Mouse (Mus musculus) limb, embryonic 15.5 days (tissue): ENCODE measurements at regions not wholly inside any gene's neighbourhood (a gene's known extent, or its start where the extent isn't known, plus 50 kb on each side); places are given as distances from the start of the nearest gene placed in this dataset.

ENCODE experiments used
- ATAC-seq: fragments of 200-750 bp; cut with Nextera tagmentation; 2 replicates; pipeline ENCODE4 v1.8.0; 2017; ENCODE audit warnings: low read depth, moderate TSS enrichment; ENCODE audit not compliant: insufficient number of reproducible peaks, low FRiP score, low TSS enrichment
- H3K27ac ChIP-seq: fragments of 300-500 bp; sonication (generic); 2 replicates; pipeline ENCODE4 v1.5.1; 2015; ENCODE audit warnings: moderate library complexity, mild to moderate bottlenecking, inconsistent platforms
- H3K27me3 ChIP-seq: fragments of 300-500 bp; sonication (generic); 2 replicates; pipeline ENCODE4 v1.6.1; 2015; ENCODE audit warnings: inconsistent platforms
- H3K36me3 ChIP-seq: fragments of 300-500 bp; sonication (generic); 2 replicates; pipeline ENCODE4 v1.6.1; 2015; ENCODE audit warnings: inconsistent platforms
- H3K4me1 ChIP-seq: fragments of 300-500 bp; sonication (generic); 2 replicates; pipeline ENCODE4 v1.6.1; 2015; ENCODE audit warnings: inconsistent platforms
- H3K4me2 ChIP-seq: fragments of 300-500 bp; sonication (generic); 2 replicates; pipeline ENCODE4 v1.6.1; 2015; ENCODE audit warnings: mild to moderate bottlenecking, inconsistent platforms
- H3K4me3 ChIP-seq: fragments of 300-500 bp; sonication (generic); 2 replicates; pipeline ENCODE4 v1.5.1; 2015; ENCODE audit warnings: mild to moderate bottlenecking, inconsistent platforms
- H3K9ac ChIP-seq: fragments of 300-500 bp; sonication (generic); 2 replicates; pipeline ENCODE4 v1.6.1; 2015; ENCODE audit warnings: inconsistent platforms
- H3K9me3 ChIP-seq: fragments of 300-500 bp; sonication (generic); 2 replicates; pipeline ENCODE4 v1.6.1; 2016; ENCODE audit warnings: inconsistent platforms
- WGBS: fragments of 180-500 bp; shearing (Covaris S2); methylation state at CpG from one replicate; pipeline ENCODE4 v1.1.7; 2015; 5-methylcytosine and 5-hydroxymethylcytosine counted together

DNA sequence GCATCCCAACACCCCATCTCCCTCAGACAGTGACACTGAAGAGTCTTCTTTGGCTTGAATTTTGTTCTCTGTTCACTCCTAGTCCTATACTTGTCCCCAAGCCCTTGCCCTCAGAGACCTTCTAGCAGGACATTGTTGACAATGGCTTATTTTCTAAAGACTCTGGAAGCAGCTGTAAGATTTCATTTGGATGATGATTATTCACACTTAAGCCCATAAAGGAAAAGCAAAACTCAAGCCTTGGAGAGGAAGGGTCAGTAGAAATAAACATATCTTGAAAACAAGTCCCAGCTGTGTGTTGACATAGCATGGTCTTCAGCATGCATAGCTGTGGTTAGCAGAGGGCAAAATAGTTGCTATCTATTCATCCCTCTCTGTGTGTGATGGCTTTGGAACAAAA lies 59.9 kb upstream of the Cdh11 start:
- Histone ChIP-seq H3K9ac (no peak overlapping the region), H3K4me3 (no peak overlapping the region), H3K4me2 (no peak overlapping the region), H3K27ac (no peak overlapping the region), H3K36me3 (no peaks in the 10 kb centered on the region), H3K4me1 (no peaks in the 10 kb centered on the region), H3K9me3 (no peaks in the 10 kb centered on the region), H3K27me3 (no peaks in the 10 kb centered on the region)
- ATAC-seq: no peak

DNA sequence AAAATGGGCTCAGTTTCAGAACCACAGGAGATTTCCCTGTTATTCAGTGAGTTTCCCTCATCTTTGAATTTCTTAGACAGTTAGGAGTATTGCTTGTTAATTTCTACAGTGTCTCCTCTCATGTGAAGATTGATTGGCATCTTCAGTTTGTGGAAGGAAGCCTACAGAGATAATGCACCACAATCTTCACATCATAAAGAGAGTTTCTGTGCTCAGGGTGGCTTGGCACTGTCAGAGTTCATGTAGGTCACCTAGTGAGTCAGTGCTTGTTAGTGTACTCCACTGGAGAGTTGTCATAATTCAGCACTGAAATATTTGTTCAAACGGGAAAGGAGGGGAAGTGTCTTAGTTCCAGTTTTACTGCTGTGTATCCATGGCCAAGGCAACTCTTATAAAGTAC lies 74.6 kb upstream of the Cdh11 start:
- Histone ChIP-seq H3K4me2 (no peak overlapping the region), H3K27ac (no peak overlapping the region), H3K4me3 (no peak overlapping the region), H3K9me3 (no peaks in the 10 kb centered on the region), H3K4me1 (no peaks in the 10 kb centered on the region), H3K36me3 (no peaks in the 10 kb centered on the region), H3K27me3 (no peaks in the 10 kb centered on the region), H3K9ac (no peak overlapping the region)
- 66% methylated on average over 1 of the region's 1 CpGs for WGBS
- no peak for ATAC-seq

DNA sequence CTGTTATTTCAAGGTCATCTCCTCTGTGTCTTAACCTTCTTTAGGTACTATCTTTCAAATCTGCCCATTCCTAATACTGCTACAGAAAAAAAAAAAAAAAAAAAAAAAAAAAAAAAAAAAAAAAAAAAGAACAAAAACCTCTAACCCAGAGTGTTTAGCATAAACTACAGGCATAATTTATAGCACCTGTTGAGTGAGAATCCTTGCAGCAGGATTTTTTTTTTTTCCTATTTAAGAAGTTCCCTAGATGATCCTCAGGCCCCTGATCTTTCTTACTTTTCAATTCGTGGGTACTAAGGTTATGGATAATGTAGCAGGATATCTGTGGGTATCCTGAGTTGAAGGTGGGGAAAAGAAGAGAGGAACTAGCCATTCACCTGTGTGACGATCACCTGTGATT lies 114.1 kb upstream of the Cdh11 start:
- no peaks in the 10 kb centered on the region for H3K9me3 ChIP-seq
- H3K36me3 ChIP-seq: no peaks in the 10 kb centered on the region
- no peaks in the 10 kb centered on the region for H3K4me1 ChIP-seq
- WGBS: 78% methylated on average over 2 of the region's 2 CpGs
- no peak overlapping the region for H3K9ac ChIP-seq
- H3K27ac ChIP-seq: no peak overlapping the region
- H3K27me3 ChIP-seq: no peaks in the 10 kb centered on the region
- H3K4me3 ChIP-seq: no peak overlapping the region
- no peak overlapping the region for H3K4me2 ChIP-seq
- no peak for ATAC-seq

DNA sequence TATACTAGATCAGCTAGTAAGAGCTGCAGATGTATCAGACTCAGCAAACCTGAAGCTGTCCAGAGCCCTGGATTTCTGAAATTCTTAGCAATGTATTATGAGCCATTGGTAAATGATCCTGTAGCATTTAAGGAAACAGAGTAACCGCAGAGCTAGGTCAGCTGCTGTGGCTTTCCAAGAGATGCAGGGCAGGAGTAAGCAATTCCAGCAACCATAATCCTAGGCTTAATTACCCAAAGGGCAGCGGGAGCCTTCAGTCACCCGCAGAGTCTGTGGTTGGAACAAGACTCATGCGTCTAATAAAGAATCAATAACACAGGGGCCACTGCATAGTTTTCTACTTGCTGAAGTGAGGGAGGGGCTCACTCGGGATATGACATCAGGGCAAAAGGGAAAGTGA lies 115.2 kb upstream of the Cdh11 start:
- ATAC-seq: 0 out of 2 replicates have a peak, but pooled peaks have one; percentile 44
- no peaks in the 10 kb centered on the region for H3K36me3 ChIP-seq

DNA sequence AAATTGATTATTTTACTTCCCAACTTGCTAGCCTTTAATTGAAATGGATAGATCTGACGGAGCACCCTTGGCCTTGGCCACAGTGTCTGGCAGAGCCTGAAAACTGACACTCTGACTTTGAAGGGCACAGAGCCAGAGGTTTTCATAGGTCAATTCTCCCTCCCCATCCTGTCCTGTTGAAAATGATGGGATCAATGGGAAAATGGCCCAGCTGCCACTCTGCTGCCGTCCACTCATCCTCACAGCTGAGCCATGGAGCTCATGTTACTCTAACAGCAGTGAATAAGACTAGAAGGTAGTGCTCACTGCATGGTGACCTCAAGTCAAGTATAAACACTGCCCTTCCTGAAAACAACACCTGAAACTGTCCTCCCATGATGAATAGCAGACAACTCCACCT lies 122.0 kb upstream of the Cdh11 start:
- no peaks in the 10 kb centered on the region for H3K4me1 ChIP-seq
- H3K4me2 ChIP-seq: no peak overlapping the region
- no peak overlapping the region for H3K27ac ChIP-seq
- H3K27me3 ChIP-seq: no peaks in the 10 kb centered on the region
- no peaks in the 10 kb centered on the region for H3K9me3 ChIP-seq
- no peak overlapping the region for H3K4me3 ChIP-seq
- no peak overlapping the region for H3K9ac ChIP-seq
- no peak for ATAC-seq
- WGBS: 64% methylated on average over 2 of the region's 2 CpGs
- H3K36me3 ChIP-seq: no peaks in the 10 kb centered on the region

More for the DNA sequence above, 115.2 kb upstream of the Cdh11 start:
- 20% methylated on average over 5 of the region's 5 CpGs for WGBS
- Histone ChIP-seq H3K9ac (no peak overlapping the region), H3K4me2 (no peak overlapping the region), H3K4me3 (no peak overlapping the region), H3K27ac (no peak overlapping the region), H3K4me1 (no peaks in the 10 kb centered on the region), H3K9me3 (no peaks in the 10 kb centered on the region), H3K27me3 (no peaks in the 10 kb centered on the region)

DNA sequence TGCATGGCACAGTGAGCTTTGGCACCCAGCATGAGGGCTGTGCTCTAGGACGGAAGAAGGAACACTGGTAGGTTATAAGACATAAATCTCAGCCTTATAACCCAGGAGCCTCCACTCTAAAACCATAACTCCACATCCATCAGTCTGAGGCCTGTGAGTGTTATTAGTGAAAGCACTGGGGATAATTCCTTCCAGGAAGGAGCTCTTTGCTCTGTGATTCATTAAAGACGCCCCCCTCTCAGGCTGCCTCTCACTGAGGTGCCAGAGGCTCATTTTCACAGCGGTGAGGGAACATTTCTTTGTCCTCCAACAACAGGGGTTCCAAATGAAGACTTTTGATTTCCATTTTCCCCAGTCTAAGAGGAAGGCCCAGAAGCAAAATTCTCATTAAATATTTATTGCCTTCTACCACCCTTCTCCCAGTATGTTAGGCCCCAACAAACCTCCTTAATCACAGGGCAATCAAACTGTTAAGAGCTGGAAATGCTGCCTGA lies 145.9 kb upstream of the Cdh11 start:
- Histone ChIP-seq H3K4me3 (no peak overlapping the region), H3K4me1 (0 out of 2 replicates have a peak, but pooled peaks cover 2% of the 10 kb centered on the region), H3K27ac (no peak overlapping the region), H3K36me3 (no peaks in the 10 kb centered on the region), H3K4me2 (no peak overlapping the region), H3K27me3 (no peaks in the 10 kb centered on the region), H3K9me3 (no peaks in the 10 kb centered on the region), H3K9ac (no peak overlapping the region)
- 21% methylated on average over 3 of the region's 3 CpGs for WGBS
- no peak for ATAC-seq

DNA sequence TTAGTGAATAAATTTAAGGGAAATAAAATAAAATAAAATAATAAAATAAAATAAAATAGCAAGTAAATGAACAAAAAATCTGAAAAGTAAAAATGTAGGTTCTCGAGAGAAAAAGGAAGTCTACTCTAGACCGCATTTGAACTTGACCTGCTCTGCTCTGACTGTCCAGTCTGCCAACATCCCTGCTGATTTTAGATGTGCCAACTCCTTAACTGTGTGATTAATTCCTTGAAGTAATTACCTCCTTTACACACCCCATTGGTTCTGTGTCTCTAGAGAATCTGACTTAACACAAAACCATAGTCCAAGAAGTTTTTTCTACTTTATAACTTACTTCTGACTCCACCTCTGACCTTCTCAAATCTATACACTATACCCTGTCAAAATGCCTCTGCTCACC lies 153.3 kb upstream of the Cdh11 start:
- Histone ChIP-seq H3K9ac (no peak overlapping the region), H3K27ac (no peak overlapping the region), H3K9me3 (no peaks in the 10 kb centered on the region), H3K4me1 (no peaks in the 10 kb centered on the region), H3K4me2 (no peak overlapping the region), H3K27me3 (no peaks in the 10 kb centered on the region), H3K36me3 (no peaks in the 10 kb centered on the region), H3K4me3 (no peak overlapping the region)
- WGBS: 77% methylated on average over 2 of the region's 2 CpGs
- no peak for ATAC-seq

DNA sequence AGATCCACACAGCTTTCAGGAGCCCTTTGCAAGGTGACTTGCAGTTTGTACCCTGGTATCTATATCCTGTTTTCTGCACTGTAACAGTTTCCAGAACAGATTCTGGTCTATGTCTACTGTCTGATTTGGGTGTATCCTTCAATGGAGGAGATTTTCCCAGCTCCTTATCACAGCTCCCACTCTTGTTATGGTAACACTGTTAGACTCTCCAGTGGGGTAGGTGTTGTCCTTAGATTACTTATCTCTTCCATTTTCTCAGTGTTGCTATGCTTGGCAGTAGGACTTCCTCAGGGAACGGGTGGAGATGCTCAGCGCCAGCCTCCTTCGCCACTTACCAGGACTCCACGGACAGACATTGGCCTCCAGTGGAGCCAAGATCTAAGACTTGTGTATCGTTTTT lies 160.1 kb upstream of the Cdh11 start:
- ATAC-seq: no peak
- no peak overlapping the region for H3K4me3 ChIP-seq
- no peaks in the 10 kb centered on the region for H3K27me3 ChIP-seq
- no peak overlapping the region for H3K4me2 ChIP-seq
- H3K4me1 ChIP-seq: no peaks in the 10 kb centered on the region
- no peaks in the 10 kb centered on the region for H3K36me3 ChIP-seq
- H3K9me3 ChIP-seq: no peaks in the 10 kb centered on the region
- no peak overlapping the region for H3K27ac ChIP-seq
- no peak overlapping the region for H3K9ac ChIP-seq
- 88% methylated on average over 5 of the region's 5 CpGs for WGBS

DNA sequence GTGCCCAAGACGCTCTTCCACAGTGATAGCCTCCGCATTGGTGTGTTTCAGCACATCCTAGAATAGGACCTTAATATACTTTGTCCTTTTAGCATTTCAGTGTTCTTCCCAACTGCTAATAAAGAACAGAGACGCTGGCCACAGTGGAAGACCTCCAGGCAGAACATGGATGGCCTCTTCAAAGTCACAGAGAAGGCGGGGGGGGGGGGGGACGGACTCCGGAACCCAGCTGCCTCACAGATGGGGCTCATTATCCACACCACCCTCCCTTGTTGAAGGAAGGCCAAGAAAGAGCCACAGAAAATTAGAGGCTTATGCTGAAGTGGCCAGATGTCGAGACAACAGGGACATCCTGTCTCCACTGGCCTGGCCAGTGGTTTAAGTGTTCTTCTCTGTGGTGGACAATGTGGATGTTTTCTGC lies 192.7 kb upstream of the Cdh11 start:
- Histone ChIP-seq H3K27me3 (no peaks in the 10 kb centered on the region), H3K9me3 (no peaks in the 10 kb centered on the region), H3K4me1 (peaks cover 12% of the 10 kb centered on the region), H3K36me3 (no peaks in the 10 kb centered on the region), H3K4me2 (no peak overlapping the region), H3K9ac (no peak overlapping the region), H3K4me3 (no peak overlapping the region), H3K27ac (no peak overlapping the region)
- no peak; the same call in 1 of the 2 replicates for ATAC-seq
- 24% methylated on average over 7 of the region's 7 CpGs for WGBS

DNA sequence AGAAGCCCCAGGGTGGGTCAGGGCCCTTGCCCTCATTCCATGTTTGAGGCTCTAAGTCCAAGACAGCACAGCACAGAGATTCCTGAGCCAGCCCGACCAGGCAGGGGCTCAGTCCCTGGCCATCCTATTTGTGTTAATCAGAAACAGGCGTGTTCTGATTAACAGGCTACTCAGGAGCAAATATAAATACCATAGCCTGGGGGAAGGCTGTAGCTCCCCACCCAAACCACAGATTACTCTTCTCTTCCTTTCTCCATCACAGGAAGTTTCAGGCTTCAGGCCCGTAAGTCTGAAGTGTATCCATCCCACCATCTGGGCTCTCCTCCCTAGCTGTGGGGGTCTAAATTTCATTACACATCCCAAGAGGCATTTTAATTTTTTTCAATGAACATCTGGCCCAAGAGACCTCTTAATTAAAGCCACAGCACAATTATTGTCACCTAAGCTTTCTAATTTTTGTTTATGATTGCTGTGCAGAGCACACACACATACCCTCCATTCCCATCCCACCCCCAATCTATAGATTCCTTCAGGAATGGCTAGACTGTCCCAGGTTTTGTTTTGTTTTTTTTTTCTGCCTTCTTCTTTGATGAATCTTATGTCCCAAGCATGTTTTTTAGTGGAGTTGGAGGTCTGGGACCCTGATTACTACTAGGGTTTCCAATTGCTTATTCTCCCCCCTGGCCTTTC lies 197.9 kb upstream of the Cdh11 start:
- ATAC-seq: no peak
- 21% methylated on average over 3 of the region's 3 CpGs for WGBS
- Histone ChIP-seq H3K27ac (peak overlapping the region; percentile 64), H3K4me2 (no peak overlapping the region), H3K9ac (no peak overlapping the region), H3K4me3 (no peak overlapping the region), H3K4me1 (peaks cover 16% of the 10 kb centered on the region), H3K27me3 (no peaks in the 10 kb centered on the region), H3K9me3 (no peaks in the 10 kb centered on the region), H3K36me3 (no peaks in the 10 kb centered on the region)

DNA sequence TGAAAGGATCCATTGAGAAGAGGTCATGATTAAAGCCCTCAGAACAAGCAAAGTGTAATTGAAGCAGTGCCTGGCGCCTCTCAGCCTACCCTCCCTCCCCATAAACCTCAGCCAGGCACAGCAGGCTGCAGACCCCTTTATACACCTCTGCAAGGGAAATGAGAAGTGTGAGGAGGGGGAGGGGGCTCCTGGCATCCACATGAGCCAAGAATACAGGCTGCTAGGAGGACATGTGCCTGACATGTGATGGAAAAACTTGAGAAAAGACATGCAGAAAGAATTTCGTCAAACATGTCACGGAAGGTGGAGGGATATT lies 198.4 kb upstream of the Cdh11 start:
- H3K4me1 ChIP-seq: peaks cover 15% of the 10 kb centered on the region
- H3K4me2 ChIP-seq: no peak overlapping the region
- ATAC-seq: peak; percentile 87
- no peak overlapping the region for H3K9ac ChIP-seq
- no peaks in the 10 kb centered on the region for H3K9me3 ChIP-seq
- no peaks in the 10 kb centered on the region for H3K27me3 ChIP-seq
- WGBS: 24% methylated on average over 3 of the region's 3 CpGs
- H3K36me3 ChIP-seq: no peaks in the 10 kb centered on the region
- no peak overlapping the region for H3K4me3 ChIP-seq
- peak overlapping the region; percentile 64 for H3K27ac ChIP-seq

DNA sequence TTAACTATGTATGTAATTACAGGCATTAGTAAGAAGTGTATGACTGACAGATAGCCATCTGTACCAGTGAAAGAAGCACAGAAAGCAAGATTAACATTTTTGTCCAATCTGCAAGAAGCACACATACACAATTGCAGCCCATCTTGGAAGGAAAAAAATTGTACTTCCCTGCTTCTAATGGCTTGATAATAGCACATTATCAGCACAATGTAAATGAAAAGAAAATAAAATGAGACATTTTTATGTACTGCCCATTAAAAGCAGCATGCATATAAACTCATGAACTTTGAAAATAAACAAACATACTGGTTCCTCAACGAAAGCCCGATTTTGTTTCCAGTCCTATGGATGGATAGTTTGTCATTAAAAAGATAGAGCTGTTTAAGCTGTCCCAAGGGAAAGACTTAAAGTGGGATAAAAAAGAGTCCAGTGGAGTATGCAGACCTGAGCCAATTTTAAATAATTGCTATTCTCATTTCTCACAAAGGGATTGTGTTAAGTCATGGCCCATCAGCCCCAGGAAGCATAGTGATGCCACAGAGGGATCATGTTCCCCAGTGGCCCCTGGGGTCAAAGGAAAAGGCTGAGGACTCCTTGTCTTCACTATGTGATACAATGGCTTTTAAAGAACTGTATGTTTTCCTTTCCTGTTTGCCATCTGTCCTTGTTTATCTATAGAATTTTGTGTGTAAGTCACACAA lies 222.0 kb upstream of the Cdh11 start:
- 67% methylated on average over 2 of the region's 2 CpGs for WGBS
- H3K4me2 ChIP-seq: no peak overlapping the region

More for the DNA sequence above, 222.0 kb upstream of the Cdh11 start:
- no peak overlapping the region for H3K27ac ChIP-seq
- no peak overlapping the region for H3K9ac ChIP-seq
- no peak overlapping the region for H3K4me3 ChIP-seq
- no peaks in the 10 kb centered on the region for H3K9me3 ChIP-seq
- no peak for ATAC-seq
- no peaks in the 10 kb centered on the region for H3K4me1 ChIP-seq
- H3K27me3 ChIP-seq: no peaks in the 10 kb centered on the region
- no peaks in the 10 kb centered on the region for H3K36me3 ChIP-seq
